Mouse (Mus musculus): ENCODE measurements around the gene Itpkc.
A peak's percentile ranks its signal among the peaks of the same experiment; 100 is the strongest.

GRCm38 (mm10) chr7:27235726-27236125 lies 7.3 kb upstream of the Itpkc start:
- TF ChIP-seq CTCF (IDR thresholded peaks at IDR 0.05; ENCODE audit: borderline replicate concordance, insufficient read depth, low read length): no peak
- TF ChIP-seq POLR2A (IDR thresholded peaks at IDR 0.05; ENCODE audit: low read depth, low read length): peak; percentile 28

Data from embryonic fibroblast, embryonic 13.5 days (primary cell).